Mouse (Mus musculus) lung, postnatal 10 days (tissue): Measurements from ENCODE around the gene Acot9.

Experiments used
- DNase-seq: peaks from one replicate; pipeline ENCODE4 v3.0.0; 2021

The Acot9 gene

GRCm38 (mm10) chrX:155262235-155262914 is at the start of gene Acot9:
Gene Acot9 (plus strand): TSS chrX:155262443.
- DNase-seq = peak; percentile 95

- DNase-seq = peak; percentile 37
These were observed 47.7 kb upstream of the Acot9 start for GRCm38 (mm10) chrX:155214291-155215136.

GRCm38 (mm10) chrX:155215501-155216248 is 46.6 kb upstream of the Acot9 start:
- DNase-seq = peak; percentile 30

- DNase-seq = peak; percentile 96
These were observed 46.0 kb upstream of the Acot9 start, which contains the start of gene Sat1 for GRCm38 (mm10) chrX:155216271-155216670. Gene Sat1 (minus strand): TSS chrX:155216449.

- DNase-seq = no peak
These were observed 44.0 kb upstream of the Acot9 start for GRCm38 (mm10) chrX:155218277-155218676.

GRCm38 (mm10) chrX:155256856-155257255 is 5.4 kb upstream of the Acot9 start:
- no peak for DNase-seq

- DNase-seq = no peak
These were observed 641 bp downstream of the Acot9 start for GRCm38 (mm10) chrX:155262915-155263252.

GRCm38 (mm10) chrX:155278483-155278882 is 16.2 kb downstream of the Acot9 start:
- DNase-seq = no peak

- no peak for DNase-seq
These were observed 18.3 kb downstream of the Acot9 start for GRCm38 (mm10) chrX:155280427-155281044.

- peak; percentile 1 for DNase-seq
These were observed 44.1 kb downstream of the Acot9 start for GRCm38 (mm10) chrX:155306390-155306789.

GRCm38 (mm10) chrX:155318005-155318404 is 55.8 kb downstream of the Acot9 start:
- peak; percentile 46 for DNase-seq

GRCm38 (mm10) chrX:155337567-155337904 is 75.3 kb downstream of the Acot9 start:
- DNase-seq = no peak

GRCm38 (mm10) chrX:155337905-155338721 is 75.9 kb downstream of the Acot9 start:
- DNase-seq = peak; percentile 89

- DNase-seq = no peak
These were observed 78.4 kb downstream of the Acot9 start, which contains the start of gene Prdx4 for GRCm38 (mm10) chrX:155340654-155341053. Gene Prdx4 (minus strand): TSS chrX:155340754.

- DNase-seq = no peak
These were observed 84.0 kb downstream of the Acot9 start for GRCm38 (mm10) chrX:155346249-155346648.
